Mouse (Mus musculus) lung, adult 2 months (tissue): ENCODE data around the gene Pmf1.

ENCODE experiments used
- CTCF ChIP-seq: fragments of 200-500 bp; IDR thresholded peaks from 2 replicates; pipeline ENCODE4 v1.5.1; 2011; ENCODE audit warnings: mild to moderate bottlenecking, low read length, control low read depth; ENCODE audit not compliant: insufficient read depth
- POLR2A ChIP-seq: fragments of 200-500 bp; IDR thresholded peaks from 2 replicates; pipeline ENCODE4 v1.6.1; 2011; ENCODE audit warnings: low read depth, mild to moderate bottlenecking, control low read depth, low read length, borderline replicate concordance; ENCODE audit errors: extremely low read depth

DNA sequence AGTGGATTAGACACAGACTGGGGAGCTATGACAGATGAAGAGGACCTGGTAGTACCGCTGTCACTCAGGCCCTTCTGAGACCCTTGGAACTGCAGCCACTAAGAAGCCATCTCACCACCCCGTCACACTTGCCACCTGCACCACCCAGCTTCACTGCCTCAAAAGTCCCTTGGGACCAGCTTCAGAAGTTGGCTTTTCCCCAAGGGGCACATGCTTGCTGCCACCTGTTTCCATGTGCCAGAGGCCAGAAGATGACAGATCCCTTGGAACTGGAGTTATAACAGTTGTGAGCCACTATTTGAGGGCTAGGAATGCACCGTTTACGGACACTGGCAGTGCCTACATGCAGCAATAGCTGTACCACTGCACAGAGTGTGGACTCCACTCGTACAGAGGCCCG is 14.8 kb downstream of the Pmf1 start:
- TF ChIP-seq CTCF (no peak), POLR2A (no peak)
